Mouse (Mus musculus): ENCODE measurements around the gene Dact2.

GRCm38 (mm10) chr17:14201281-14201787 lies 2.8 kb downstream of the Dact2 start:
- TF ChIP-seq CTCF (IDR thresholded peaks at IDR 0.05; ENCODE audit: extremely low read depth, insufficient read depth, insufficient read length, insufficient replicate concordance) (no peak), POLR2A (IDR thresholded peaks at IDR 0.05; ENCODE audit: low read depth, low read length) (no peak)

All from spleen, adult 2 months (tissue).